Mouse (Mus musculus) testis, postnatal 14 days (tissue): ENCODE data around the gene Azin2.

Experiments used
- DNase-seq: peaks from one replicate; pipeline ENCODE4 v3.0.0; 2021; ENCODE audit warnings: low spot score

Gene Azin2

GRCm38 (mm10) chr4:128962029-128962925, at the start of gene Azin2:
TSS of gene Azin2 (minus strand) at chr4:128962442.
- peak; percentile 91 for DNase-seq

GRCm38 (mm10) chr4:129011604-129012121, 49.4 kb upstream of the Azin2 start:
- DNase-seq: peak; percentile 33

GRCm38 (mm10) chr4:129009521-129009920, 47.3 kb upstream of the Azin2 start:
- DNase-seq: no peak

- DNase-seq: no peak
These were observed 46.4 kb upstream of the Azin2 start for GRCm38 (mm10) chr4:129008672-129009071.

- no peak for DNase-seq
These were observed 45.8 kb upstream of the Azin2 start for GRCm38 (mm10) chr4:129008006-129008519.

- DNase-seq: no peak
These were observed 41.5 kb upstream of the Azin2 start for GRCm38 (mm10) chr4:129003720-129004119.

- DNase-seq: peak; percentile 32
These were observed 38.5 kb upstream of the Azin2 start for GRCm38 (mm10) chr4:129000786-129001185.

- no peak for DNase-seq
These were observed 36.2 kb upstream of the Azin2 start for GRCm38 (mm10) chr4:128998401-128998800.

GRCm38 (mm10) chr4:128997258-128997657, 35.0 kb upstream of the Azin2 start:
- DNase-seq: no peak

- DNase-seq: no peak
These were observed 33.0 kb upstream of the Azin2 start for GRCm38 (mm10) chr4:128995238-128995637.

- no peak for DNase-seq
These were observed 31.4 kb upstream of the Azin2 start for GRCm38 (mm10) chr4:128993675-128994074.

- DNase-seq: peak; percentile 94
These were observed 30.9 kb upstream of the Azin2 start for GRCm38 (mm10) chr4:128993025-128993662.

GRCm38 (mm10) chr4:128992176-128992575, 29.9 kb upstream of the Azin2 start:
- DNase-seq: no peak

- DNase-seq: no peak
These were observed 29.3 kb upstream of the Azin2 start, which contains the start of gene Ak2 for GRCm38 (mm10) chr4:128991500-128992008. TSS of gene Ak2 (plus strand) at chr4:128991958.

- no peak for DNase-seq
These were observed 27.4 kb upstream of the Azin2 start for GRCm38 (mm10) chr4:128989678-128990077.

GRCm38 (mm10) chr4:128988911-128989310, 26.7 kb upstream of the Azin2 start:
- no peak for DNase-seq

GRCm38 (mm10) chr4:128984600-128984999, 22.4 kb upstream of the Azin2 start:
- DNase-seq: no peak

- no peak for DNase-seq
These were observed 21.4 kb upstream of the Azin2 start for GRCm38 (mm10) chr4:128983656-128984055.

GRCm38 (mm10) chr4:128983151-128983550, 20.9 kb upstream of the Azin2 start:
- no peak for DNase-seq

GRCm38 (mm10) chr4:128981833-128982180, 19.6 kb upstream of the Azin2 start:
- peak; percentile 36 for DNase-seq

GRCm38 (mm10) chr4:128980890-128981832, 18.9 kb upstream of the Azin2 start:
- no peak for DNase-seq
